Mouse (Mus musculus) bone marrow macrophage, adult 2 months (primary cell): ENCODE measurements around the gene Cdx2.

Source experiments
- CTCF ChIP-seq: IDR thresholded peaks from 2 replicates; pipeline ENCODE4 v1.5.1; 2012; ENCODE audit warnings: low read depth, mild to moderate bottlenecking, low read length, moderate library complexity
- POLR2A ChIP-seq: IDR thresholded peaks from 2 replicates; pipeline ENCODE4 v1.6.1; 2012; ENCODE audit warnings: mild to moderate bottlenecking, low read depth, low read length, borderline replicate concordance

DNA sequence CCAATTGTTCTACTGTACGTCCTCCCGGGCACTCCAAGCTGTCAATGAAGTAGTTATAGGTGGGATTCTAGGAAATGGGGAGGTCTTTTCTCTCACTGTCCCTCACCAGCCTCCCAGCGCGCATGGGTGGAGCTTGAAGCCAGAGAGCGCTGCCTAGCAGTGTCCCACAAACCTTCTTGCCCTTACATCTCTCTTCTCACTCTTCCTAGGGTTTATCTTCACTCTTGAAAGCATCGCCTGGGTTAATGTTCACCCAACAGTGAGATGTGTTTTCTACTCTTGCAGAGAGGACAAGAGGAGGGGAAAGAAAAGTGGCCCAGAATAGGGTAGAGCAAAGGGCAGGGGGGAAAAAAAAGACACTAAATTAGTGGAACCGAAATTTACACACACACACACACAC is 10.3 kb upstream of the Cdx2 start:
- TF ChIP-seq POLR2A (no peak), CTCF (no peak)
